Mouse (Mus musculus): ENCODE measurements at regions not wholly inside any gene's neighbourhood (a gene's known extent, or its start where the extent isn't known, plus 50 kb on each side); places are given as distances from the start of the nearest gene placed in this dataset.
"Not testable (repeated sequence)": the region's sequence is repeated elsewhere in the genome, so short reads cannot be mapped to it uniquely, and the experiment has no call there.

GRCm38 (mm10) chr12:71714606-71715005 is 116.3 kb upstream of the Daam1 start:
- DNase-seq = no peak
- H3K4me3 ChIP-seq = no peak overlapping the region
- intact Hi-C loops (cut with DNase I) = no loop called here
- TF ChIP-seq CTCF (IDR thresholded peaks at IDR 0.05) = no peak
- no peak overlapping the region for H3K27ac ChIP-seq

GRCm38 (mm10) chr12:71718412-71718811 is 112.5 kb upstream of the Daam1 start:
- H3K27ac ChIP-seq; intact Hi-C loops (cut with DNase I); H3K4me3 ChIP-seq: not testable (repeated sequence)
- DNase-seq = peak; percentile 22

- Histone ChIP-seq H3K27ac (no peak overlapping the region), H3K4me3 (no peak overlapping the region)
- intact Hi-C loops (cut with DNase I) = no loop called here
- DNase-seq = no peak
- TF ChIP-seq CTCF (IDR thresholded peaks at IDR 0.05) = no peak
Measured at GRCm38 (mm10) chr12:71718911-71719310, 112.0 kb upstream of the Daam1 start.

- no peak for TF ChIP-seq CTCF (IDR thresholded peaks at IDR 0.05)
- DNase-seq = no peak
- Histone ChIP-seq H3K27ac (no peak overlapping the region), H3K4me3 (no peak overlapping the region)
- intact Hi-C loops (cut with DNase I) = no loop called here
Measured at GRCm38 (mm10) chr12:71725140-71725539, 105.7 kb upstream of the Daam1 start.

DNA sequence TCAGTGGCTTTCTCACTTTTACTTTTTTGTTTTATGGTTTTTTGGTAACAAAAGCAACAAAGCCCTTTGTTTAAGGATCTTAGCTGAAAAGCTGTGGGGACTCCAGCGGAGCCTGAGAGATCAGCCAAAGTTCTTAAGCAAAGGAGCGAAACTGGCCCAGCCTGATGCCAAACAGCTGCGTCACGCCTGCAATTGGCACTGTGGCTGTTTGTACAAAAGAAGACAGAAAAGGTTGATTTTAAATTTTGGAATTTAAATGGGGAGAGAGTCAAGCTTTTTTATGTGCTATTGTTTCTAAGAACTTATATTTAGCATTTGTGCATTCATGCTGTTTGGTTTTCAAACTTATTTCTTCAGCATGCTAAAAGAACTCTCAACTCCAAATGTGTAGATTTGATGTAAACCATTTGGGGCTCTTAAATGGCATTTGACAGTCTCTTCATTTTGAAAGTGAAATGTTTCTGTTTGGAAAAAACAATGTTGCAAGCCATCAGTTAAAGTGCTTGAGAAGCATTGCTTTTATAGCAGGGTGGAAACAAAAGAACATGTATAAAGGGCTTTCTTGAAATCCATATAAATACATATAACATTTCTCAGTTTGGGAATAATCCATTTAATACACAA is 105.1 kb upstream of the Daam1 start:
- H3K4me3 ChIP-seq = no peak overlapping the region
- TF ChIP-seq CTCF (IDR thresholded peaks at IDR 0.05) = no peak
- H3K27ac ChIP-seq = no peak overlapping the region
- intact Hi-C loops (cut with DNase I) = no loop called here
- DNase-seq = peak; percentile 69

DNA sequence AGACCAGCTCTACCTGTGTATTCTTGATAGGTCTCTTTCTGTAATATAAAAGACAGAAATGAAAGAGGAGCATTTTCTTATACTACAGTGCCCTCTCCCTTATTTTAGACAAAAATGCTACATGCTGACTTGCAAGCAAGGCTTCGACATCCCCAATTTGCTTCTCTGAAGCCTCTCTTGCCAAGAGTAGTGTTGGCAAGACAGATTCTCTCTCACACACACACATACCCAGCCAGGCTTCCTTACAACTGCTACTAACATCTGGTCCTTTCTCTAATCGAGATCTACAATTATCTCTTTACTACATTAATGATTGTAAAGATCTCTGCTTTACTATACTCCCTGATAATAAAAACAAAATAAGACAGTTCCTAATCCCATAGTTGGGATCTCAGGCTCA is 87.5 kb upstream of the Daam1 start:
- intact Hi-C loops (cut with DNase I) = no loop called here
- DNase-seq = no peak
- Histone ChIP-seq H3K27ac (no peak overlapping the region), H3K4me3 (no peak overlapping the region)
- TF ChIP-seq CTCF (IDR thresholded peaks at IDR 0.05) = no peak

DNA sequence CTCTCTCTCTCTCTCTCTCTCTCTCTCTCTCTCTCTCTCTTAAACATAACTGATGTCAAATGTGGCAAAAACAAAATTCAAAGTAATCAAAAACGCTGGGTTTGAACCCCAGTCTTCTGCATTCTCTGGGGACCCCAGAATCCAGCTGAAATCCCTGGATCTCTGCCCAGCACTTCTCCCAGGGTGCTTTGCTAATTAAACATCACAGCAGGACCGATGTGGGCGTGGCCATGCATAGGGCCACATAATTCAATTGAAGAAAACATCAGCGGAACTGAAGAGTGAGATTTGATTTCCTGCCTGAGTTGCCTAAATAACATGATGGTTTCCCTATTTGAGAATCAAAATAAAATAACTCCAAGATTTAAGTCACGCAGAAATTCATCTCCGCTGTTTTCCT is 84.9 kb upstream of the Daam1 start:
- intact Hi-C loops (cut with DNase I) = no loop called here
- no peak for TF ChIP-seq CTCF (IDR thresholded peaks at IDR 0.05)
- peak; percentile 44 for DNase-seq
- H3K4me3 ChIP-seq = no peak overlapping the region
- no peak overlapping the region for H3K27ac ChIP-seq

- peak overlapping the region; percentile 83 for H3K27ac ChIP-seq
Measured at GRCm38 (mm10) chr12:71747386-71747785, 83.5 kb upstream of the Daam1 start.

GRCm38 (mm10) chr12:71747831-71748368 is 83.0 kb upstream of the Daam1 start:
- no peak for TF ChIP-seq CTCF (IDR thresholded peaks at IDR 0.05)
- peak; percentile 50 for DNase-seq
- intact Hi-C loops (cut with DNase I) = no loop called here
- Histone ChIP-seq H3K4me3 (peak overlapping the region; percentile 47), H3K27ac (peak overlapping the region; percentile 83)

More at GRCm38 (mm10) chr12:71747386-71747785, 83.5 kb upstream of the Daam1 start:
- intact Hi-C loops (cut with DNase I) = no loop called here
- no peak for DNase-seq
- TF ChIP-seq CTCF (IDR thresholded peaks at IDR 0.05) = no peak
- no peak overlapping the region for H3K4me3 ChIP-seq

DNA sequence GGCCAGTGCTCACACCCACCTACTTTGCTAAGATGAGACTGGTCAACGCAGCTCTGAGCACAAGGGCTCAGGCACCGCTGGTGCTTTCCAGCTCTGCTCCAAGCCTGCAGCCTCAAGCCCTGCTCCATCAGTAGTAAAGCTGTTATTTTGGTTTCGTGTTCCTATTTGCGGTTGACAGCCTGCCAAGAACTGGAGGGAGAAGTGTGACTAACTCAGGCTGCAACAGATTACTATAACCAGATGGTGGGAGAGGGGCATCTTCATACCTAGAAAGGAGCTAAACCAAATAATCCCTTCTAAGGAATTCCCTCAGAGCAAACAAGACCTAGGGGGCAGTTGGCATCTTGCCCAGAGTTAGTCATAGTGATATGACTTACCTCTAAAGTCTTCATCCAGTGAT is 82.1 kb upstream of the Daam1 start:
- TF ChIP-seq CTCF (IDR thresholded peaks at IDR 0.05) = no peak
- intact Hi-C loops (cut with DNase I) = no loop called here
- H3K4me3 ChIP-seq = peak overlapping the region; percentile 45
- H3K27ac ChIP-seq = peak overlapping the region; percentile 83
- DNase-seq = peak; percentile 73

DNA sequence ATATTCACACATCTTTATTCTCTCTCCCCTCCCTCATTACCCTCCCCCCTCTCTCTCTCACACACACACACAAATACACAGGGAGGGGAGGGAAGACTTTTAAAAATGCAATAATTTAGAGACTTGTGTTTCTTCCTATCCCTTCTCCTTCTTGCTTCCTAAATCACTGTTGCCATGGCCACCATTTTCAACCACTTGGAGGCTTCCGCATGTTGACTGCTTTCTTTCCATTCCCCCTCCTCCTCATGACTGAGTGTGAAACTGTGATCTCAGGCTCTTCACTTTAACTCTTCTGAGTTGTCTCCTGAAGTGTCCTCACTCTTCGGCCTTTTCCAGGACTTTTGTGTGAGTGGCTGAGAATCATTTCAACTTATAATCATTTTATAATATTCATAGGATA is 81.2 kb upstream of the Daam1 start:
- no peak overlapping the region for H3K27ac ChIP-seq
- intact Hi-C loops (cut with DNase I) = no loop called here
- DNase-seq = no peak
- no peak for TF ChIP-seq CTCF (IDR thresholded peaks at IDR 0.05)
- no peak overlapping the region for H3K4me3 ChIP-seq

- intact Hi-C loops (cut with DNase I) = no loop called here
- no peak overlapping the region for H3K4me3 ChIP-seq
- no peak for DNase-seq
- no peak overlapping the region for H3K27ac ChIP-seq
- TF ChIP-seq CTCF (IDR thresholded peaks at IDR 0.05) = no peak
Measured at GRCm38 (mm10) chr12:71752741-71753260, 78.1 kb upstream of the Daam1 start.

DNA sequence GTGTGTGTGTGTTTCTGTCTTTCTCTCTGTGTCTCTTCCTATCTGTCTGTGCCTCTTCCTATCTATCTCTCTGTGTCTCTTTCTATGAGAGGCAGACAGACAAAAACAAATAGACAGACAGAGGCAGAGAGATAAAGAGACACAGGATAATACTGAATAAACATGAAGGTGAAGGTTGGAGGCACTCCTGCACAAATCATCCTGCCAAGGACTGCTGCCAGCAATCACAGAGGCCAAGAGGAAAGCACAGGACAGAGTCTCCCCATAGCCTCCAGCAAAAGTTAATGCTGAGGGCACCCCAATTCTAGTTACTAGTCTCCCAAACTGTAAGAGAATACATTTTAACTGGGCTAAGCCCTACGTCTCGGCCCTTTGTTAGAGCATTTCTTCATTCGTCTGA is 77.6 kb upstream of the Daam1 start:
- TF ChIP-seq CTCF (IDR thresholded peaks at IDR 0.05) = no peak
- no peak for DNase-seq
- H3K4me3 ChIP-seq = no peak overlapping the region
- intact Hi-C loops (cut with DNase I) = no loop called here
- H3K27ac ChIP-seq = no peak overlapping the region

DNA sequence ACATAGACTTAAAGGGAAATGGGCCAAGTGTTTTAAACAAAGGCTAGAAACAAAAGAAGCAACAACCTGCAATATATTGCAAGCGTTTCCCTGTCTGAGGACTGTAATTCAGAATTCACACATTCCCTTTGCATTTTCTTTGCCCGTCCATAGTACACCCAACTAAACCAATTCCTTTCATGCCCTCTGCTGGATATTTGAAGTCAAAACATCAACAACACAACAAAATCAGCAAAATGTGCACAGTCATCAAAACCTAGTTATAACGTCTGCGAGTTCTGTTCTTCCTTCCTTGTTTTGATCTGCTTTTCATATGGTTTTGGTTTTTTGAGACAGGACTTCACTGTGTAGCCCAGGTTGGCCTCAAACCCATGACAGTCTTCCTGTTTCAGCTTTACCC is 67.7 kb upstream of the Daam1 start:
- no peak overlapping the region for H3K27ac ChIP-seq
- TF ChIP-seq CTCF (IDR thresholded peaks at IDR 0.05) = peak; percentile 15; the same call in 1 of the 2 replicates
- intact Hi-C loops (cut with DNase I) = no loop called here
- DNase-seq = no peak
- H3K4me3 ChIP-seq = no peak overlapping the region

All from gastrocnemius, adult 2 months (tissue).